Mouse (Mus musculus) c-Kit-positive CD71-negative TER-119-negative erythroid progenitor cells, embryonic 14.5 days (primary cell): ENCODE results near the gene Erbb4.

Experiments used
- DNase-seq: peaks from one replicate; pipeline ENCODE4 v3.0.0-alpha.2; 2013; ENCODE audit warnings: low read depth

Gene Erbb4

DNA sequence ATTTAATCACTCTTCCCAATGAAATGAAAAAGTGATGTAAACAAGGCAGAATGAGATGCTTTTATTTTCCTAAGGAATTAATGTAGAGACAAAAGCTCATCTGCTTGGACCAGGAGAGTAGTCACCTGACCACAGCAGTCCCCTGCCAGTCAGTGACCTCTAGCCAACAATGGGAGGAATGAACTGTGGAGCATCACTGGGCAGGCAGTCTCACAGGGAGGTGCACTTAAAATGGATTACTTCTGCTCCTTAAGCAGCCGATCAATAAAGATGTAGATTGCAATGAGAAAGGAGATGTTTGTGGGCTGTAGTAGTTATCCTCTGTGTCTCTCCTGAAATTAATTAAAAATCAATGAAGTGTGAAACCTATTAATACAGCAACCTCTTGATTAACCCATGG lies 1018.2 kb downstream of the Erbb4 start:
- DNase-seq, result no peak

GRCm38 (mm10) chr1:68056494-68056893 lies 1051.4 kb downstream of the Erbb4 start:
- no peak for DNase-seq

- no peak for DNase-seq
These were observed 1053.1 kb downstream of the Erbb4 start for GRCm38 (mm10) chr1:68054715-68055114.

- DNase-seq, result no peak
These were observed 1058.0 kb downstream of the Erbb4 start for GRCm38 (mm10) chr1:68049856-68050255.

- DNase-seq, result no peak
These were observed 1060.7 kb downstream of the Erbb4 start for GRCm38 (mm10) chr1:68047139-68047538.

DNA sequence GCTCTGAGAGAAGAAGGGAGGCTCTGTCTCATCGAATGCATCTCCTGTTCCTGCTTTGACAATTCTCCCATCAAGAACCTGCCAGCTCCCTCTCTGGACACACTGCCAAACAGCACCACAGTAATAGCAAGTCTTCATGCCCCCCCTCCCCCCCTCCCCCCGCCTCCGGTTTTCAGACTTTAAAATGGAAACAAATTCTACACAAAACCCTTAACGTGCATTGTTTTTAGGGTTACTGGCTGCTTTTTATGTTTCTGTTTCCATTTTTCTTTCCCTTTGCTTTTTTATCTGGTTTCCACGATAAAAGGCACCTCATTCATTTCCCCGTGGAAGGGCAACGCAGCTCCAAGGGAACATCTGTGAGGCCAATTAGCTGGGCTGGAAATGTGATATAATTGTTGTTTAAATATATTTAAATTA lies 1061.3 kb downstream of the Erbb4 start:
- no peak for DNase-seq

DNA sequence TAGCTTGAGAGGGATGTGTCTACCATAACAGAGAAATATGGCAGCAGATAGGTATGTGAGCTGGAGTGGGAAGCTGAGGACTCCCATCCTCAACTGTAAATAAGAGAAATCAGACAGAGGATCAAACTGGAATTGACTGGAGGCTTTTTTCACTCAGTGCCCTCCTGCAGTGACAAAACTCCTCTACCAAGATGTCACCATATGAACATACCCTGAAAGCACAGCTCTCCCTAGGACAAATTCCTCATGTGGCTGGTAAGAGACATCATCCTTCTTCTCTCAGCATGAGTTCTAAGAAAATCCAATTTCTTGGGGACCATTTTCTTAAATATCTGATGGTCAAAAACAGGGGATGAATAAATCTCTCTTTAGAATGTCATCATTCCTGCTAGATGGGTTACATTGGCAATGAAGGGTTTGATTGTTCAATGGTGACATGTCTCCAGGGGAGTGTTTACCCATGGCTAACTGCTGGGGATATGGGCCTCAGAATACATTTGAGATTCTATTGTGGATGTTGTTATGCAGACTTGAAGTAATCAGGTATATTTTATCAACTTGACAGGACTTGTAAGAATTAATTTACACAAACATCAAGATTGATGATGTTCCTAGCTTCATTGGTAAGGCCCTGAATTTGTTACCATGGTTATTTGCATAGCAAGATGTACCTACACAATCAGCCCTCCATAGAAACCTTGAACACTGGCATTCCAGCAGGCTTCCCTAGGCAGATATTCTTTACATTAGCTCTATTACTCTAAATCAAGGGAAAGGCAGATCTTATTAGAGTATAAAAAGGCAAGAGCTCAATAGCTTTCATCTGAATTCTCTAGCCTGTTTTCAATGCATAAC lies 1083.5 kb downstream of the Erbb4 start:
- DNase-seq, result no peak

DNA sequence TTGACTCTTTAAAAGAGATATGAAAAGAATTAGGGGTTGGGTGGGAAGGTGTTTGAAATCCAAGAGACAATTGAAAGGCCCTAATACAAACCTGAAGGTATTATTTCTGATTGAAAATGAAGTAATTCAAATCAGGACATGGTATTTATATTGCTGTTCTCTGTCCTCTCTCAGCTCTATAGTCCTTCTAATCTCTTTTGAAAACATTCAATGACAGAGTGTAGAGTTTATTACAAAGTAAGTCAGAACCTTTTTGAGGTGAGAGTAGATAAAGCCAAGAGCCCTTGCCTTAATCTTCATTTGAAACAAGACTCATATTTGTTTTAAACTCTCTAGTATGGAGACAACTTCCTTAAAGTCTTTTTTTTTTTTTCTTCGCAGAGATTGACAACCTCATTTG lies 1087.8 kb downstream of the Erbb4 start:
- DNase-seq, result no peak

- DNase-seq, result no peak
These were observed 1088.2 kb downstream of the Erbb4 start for GRCm38 (mm10) chr1:68019618-68020017.
